Mouse (Mus musculus) cerebellum, adult 2 months (tissue): ENCODE measurements around the gene Ammecr1. TPM values are rescaled to one million over a fixed set of nuclear protein-coding genes. Genes with fewer than 3 reads are reported as not detected.

Experiments
- DNase-seq, 2 experiments: peaks; one replicate each; pipeline ENCODE4 v3.0.0; 2021
- H3K27ac ChIP-seq: fragments of 200-500 bp; 2 replicates; pipeline ENCODE4 v1.5.1; 2012; ENCODE audit warnings: low read length, control low read depth, inconsistent platforms; ENCODE audit not compliant: insufficient read depth
- H3K27me3 ChIP-seq: fragments of 200-500 bp; 2 replicates; pipeline ENCODE4 v1.6.1; 2012; ENCODE audit warnings: inconsistent platforms, mild to moderate bottlenecking, low read length, moderate library complexity; ENCODE audit not compliant: control insufficient read depth, insufficient read depth
- H3K4me1 ChIP-seq: fragments of 200-500 bp; 2 replicates; pipeline ENCODE4 v1.6.1; 2011; ENCODE audit warnings: low read length; ENCODE audit not compliant: control insufficient read depth, insufficient read depth
- H3K4me3 ChIP-seq: fragments of 200-500 bp; replicated peaks from 2 replicates; pipeline ENCODE3; 2011; ENCODE audit warnings: mild to moderate bottlenecking, low read depth, low read length, control low read depth; ENCODE audit not compliant: insufficient read depth
- CTCF ChIP-seq: fragments of 200-500 bp; IDR thresholded peaks from 2 replicates; pipeline ENCODE4 v1.5.1; 2011; ENCODE audit warnings: low read depth, mild to moderate bottlenecking, control low read depth, low read length, moderate library complexity, borderline replicate concordance; ENCODE audit not compliant: insufficient read depth
- POLR2A ChIP-seq: fragments of 200-500 bp; IDR thresholded peaks from 2 replicates; pipeline ENCODE4 v1.6.1; 2011; ENCODE audit warnings: low read length, control low read depth, borderline replicate concordance; ENCODE audit not compliant: insufficient read depth
- WGBS: fragments of 180-500 bp; shearing (Covaris S2); methylation state at CpG from one replicate; pipeline ENCODE4 v1.1.7; 2018; 5-methylcytosine and 5-hydroxymethylcytosine counted together
- polyA plus RNA-seq: library from polyadenylated mRNA; depleted of rRNA; stranded (reverse); fragments of >200 nt; gene quantifications from 2 replicates; pipeline ENCODE4 v1.2.3, GENCODE M21; 2012; rRNA removed

Gene Ammecr1
- 1.6 TPM in 2 replicates for polyA plus RNA-seq

GRCm38 (mm10) chrX:142966008-142966966 lies at the start of gene Ammecr1:
Ammecr1 (minus strand) TSS chrX:142966728.
- 13% methylated on average over 66 of the region's 112 CpGs for WGBS
- DNase-seq, result peak; percentile 78 to 79

GRCm38 (mm10) chrX:143014118-143014517 lies 47.6 kb upstream of the Ammecr1 start:
- Histone ChIP-seq H3K4me1 (no peaks in the 10 kb centered on the region), H3K27ac (no peak overlapping the region), H3K4me3 (no peak overlapping the region), H3K27me3 (no peaks in the 10 kb centered on the region)
- no peak for TF ChIP-seq CTCF
- no peak for TF ChIP-seq POLR2A
- DNase-seq, result no peak
- WGBS, result 86% methylated on average over 3 of the region's 3 CpGs

More at GRCm38 (mm10) chrX:142966008-142966966, at the start of gene Ammecr1:
- Histone ChIP-seq H3K27ac (peak within 1 kb of the TSS; percentile 97), H3K4me3 (peak within 1 kb of the TSS; percentile 82), H3K4me1 (no peaks in the 10 kb centered on the region), H3K27me3 (no peaks in the 10 kb centered on the region)
- TF ChIP-seq POLR2A (peak; percentile 51; the same call in 1 of the 2 replicates), CTCF (no peak)

GRCm38 (mm10) chrX:143012334-143012733 lies 45.8 kb upstream of the Ammecr1 start:
- H3K27ac ChIP-seq, result no peak overlapping the region
- H3K27me3 ChIP-seq, result no peaks in the 10 kb centered on the region
- WGBS, result 92% methylated on average over 3 of the region's 3 CpGs
- no peaks in the 10 kb centered on the region for H3K4me1 ChIP-seq
- no peak for DNase-seq
- TF ChIP-seq CTCF, result no peak
- TF ChIP-seq POLR2A, result no peak
- H3K4me3 ChIP-seq, result no peak overlapping the region

GRCm38 (mm10) chrX:143011865-143012264 lies 45.3 kb upstream of the Ammecr1 start:
- DNase-seq, result no peak
- no peaks in the 10 kb centered on the region for H3K4me1 ChIP-seq
- no peak for TF ChIP-seq POLR2A
- no peak for TF ChIP-seq CTCF
- H3K4me3 ChIP-seq, result no peak overlapping the region
- no peaks in the 10 kb centered on the region for H3K27me3 ChIP-seq
- H3K27ac ChIP-seq, result no peak overlapping the region
- 83% methylated on average over 4 of the region's 4 CpGs for WGBS

GRCm38 (mm10) chrX:143004131-143004846 lies 37.8 kb upstream of the Ammecr1 start:
- Histone ChIP-seq H3K27ac (no peak overlapping the region), H3K27me3 (no peaks in the 10 kb centered on the region), H3K4me3 (no peak overlapping the region), H3K4me1 (no peaks in the 10 kb centered on the region)
- 84% methylated on average over 3 of the region's 3 CpGs for WGBS
- TF ChIP-seq CTCF (no peak), POLR2A (no peak)
- no peak for DNase-seq

GRCm38 (mm10) chrX:142997214-142997613 lies 30.7 kb upstream of the Ammecr1 start:
- no peak overlapping the region for H3K27ac ChIP-seq
- H3K27me3 ChIP-seq, result no peaks in the 10 kb centered on the region
- TF ChIP-seq POLR2A, result no peak
- no peak for TF ChIP-seq CTCF
- DNase-seq, result no peak
- 89% methylated on average over 1 of the region's 1 CpGs for WGBS
- no peak overlapping the region for H3K4me3 ChIP-seq
- H3K4me1 ChIP-seq, result no peaks in the 10 kb centered on the region

- Histone ChIP-seq H3K27ac (no peak overlapping the region), H3K4me3 (no peak overlapping the region), H3K27me3 (no peaks in the 10 kb centered on the region), H3K4me1 (no peaks in the 10 kb centered on the region)
- DNase-seq, result no peak
- 74% methylated on average over 2 of the region's 2 CpGs for WGBS
- TF ChIP-seq CTCF (no peak), POLR2A (no peak)
These were observed 28.0 kb upstream of the Ammecr1 start for GRCm38 (mm10) chrX:142994514-142994913.
